Mouse (Mus musculus): ENCODE results near the gene Gm13279.
"Not testable (repeated sequence)": the region's sequence is repeated elsewhere in the genome, so short reads cannot be mapped to it uniquely, and the experiment has no call there.

GRCm38 (mm10) chr4:88802954-88803353 is 5.8 kb downstream of the Gm13279 start, which contains the start of gene Gm13287:
- TF ChIP-seq CTCF (IDR thresholded peaks at IDR 0.05; ENCODE audit: low read depth, low read length); POLR2A (IDR thresholded peaks at IDR 0.05; ENCODE audit: extremely low read depth, insufficient read depth, low read length): not testable (repeated sequence)
